Mouse (Mus musculus): ENCODE results near the gene Gli2.

Gene Gli2

GRCm38 (mm10) chr1:119051192-119051937 lies 2.1 kb downstream of the Gli2 start:
- no peak for DNase-seq (ENCODE audit: low spot score)

- no peak for DNase-seq (ENCODE audit: low spot score)
Measured at GRCm38 (mm10) chr1:119049812-119050615, 3.4 kb downstream of the Gli2 start.

GRCm38 (mm10) chr1:119048988-119049387 lies 4.4 kb downstream of the Gli2 start:
- DNase-seq (ENCODE audit: low spot score), result no peak

DNA sequence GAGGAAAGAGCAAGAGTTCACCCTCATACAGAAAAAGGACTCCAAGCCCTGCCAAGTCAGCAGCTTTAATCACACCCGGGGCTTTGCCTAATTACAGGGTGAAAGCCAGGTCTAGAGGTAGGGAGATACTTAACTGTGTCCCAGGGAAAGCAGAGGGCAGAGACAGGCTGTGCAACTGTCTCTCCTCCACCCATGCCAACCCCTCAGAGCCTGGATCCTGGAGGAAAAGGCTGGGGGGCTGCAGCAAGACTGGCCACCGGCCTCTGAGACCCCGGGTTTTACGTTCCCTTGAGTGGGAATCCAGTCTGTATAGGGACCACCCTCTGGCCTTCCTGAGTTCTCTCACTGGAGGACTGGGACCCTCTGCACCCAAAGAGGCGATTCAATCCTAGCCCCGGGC lies 4.9 kb downstream of the Gli2 start:
- DNase-seq (ENCODE audit: low spot score), result no peak

DNA sequence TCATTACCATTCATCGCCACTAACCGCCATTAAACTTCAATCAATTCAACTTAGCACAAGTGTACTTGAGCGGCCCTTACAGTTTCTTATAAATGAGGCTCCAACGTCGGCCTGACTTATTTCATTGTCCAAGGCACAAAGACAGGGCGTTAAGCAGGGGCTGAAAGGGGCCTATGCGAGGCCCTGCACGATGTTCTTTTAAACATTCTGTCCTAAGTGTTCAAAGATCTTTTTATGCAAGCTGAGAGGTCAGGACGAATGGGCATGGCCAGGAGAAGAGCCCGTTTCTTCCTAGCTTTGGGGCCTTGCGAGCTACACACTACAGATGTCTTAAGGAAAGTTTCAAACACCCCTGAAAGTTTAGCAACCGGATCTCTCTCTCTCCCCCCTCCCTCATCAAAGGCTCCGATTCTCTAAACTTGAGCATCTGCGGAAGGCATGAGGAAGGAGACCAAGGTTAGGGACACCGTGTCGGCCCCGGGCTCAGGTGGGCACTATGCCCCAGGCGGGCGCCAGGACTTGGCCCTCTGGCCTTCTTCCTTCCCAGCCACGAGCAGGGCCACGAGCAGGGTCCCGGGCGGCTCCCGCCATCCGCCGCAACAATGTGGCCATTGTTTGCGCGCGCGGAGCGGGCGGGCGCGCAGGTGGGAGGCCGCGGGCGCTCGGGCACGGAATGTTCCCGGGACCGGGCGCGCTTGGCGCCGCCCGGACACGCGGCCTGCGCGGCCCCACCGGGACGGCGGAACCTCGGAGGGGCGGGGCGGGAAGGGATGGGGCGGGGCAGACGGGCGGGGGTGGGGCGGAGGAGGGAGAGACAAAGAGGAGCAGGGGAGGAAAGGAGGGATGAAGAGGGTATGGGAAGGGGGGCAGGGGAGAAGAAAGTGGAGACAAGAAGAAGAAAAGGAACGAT lies 5.7 kb downstream of the Gli2 start:
- DNase-seq (ENCODE audit: low spot score), result no peak

- no peak for DNase-seq (ENCODE audit: low spot score)
Measured at GRCm38 (mm10) chr1:119038436-119038835, 15.0 kb downstream of the Gli2 start.

DNA sequence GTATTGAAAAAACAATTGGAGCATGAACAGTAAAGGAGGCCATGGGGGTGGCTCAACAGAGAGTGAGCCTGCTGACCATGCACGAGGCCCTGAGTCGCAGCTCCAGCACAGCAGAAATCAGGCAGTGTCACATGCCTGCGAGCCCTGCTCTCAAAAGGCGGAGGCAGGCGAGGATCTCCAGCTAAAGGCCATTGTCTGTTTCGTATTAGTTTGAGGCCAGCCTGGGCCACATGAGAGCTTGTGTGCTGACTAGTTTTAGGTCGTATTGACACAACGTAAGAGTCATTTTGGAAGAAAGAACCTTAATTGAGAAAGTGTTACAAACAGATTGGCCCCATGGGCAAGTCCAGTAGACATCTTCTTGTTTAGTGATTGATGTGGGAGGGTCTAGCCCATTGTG lies 17.5 kb downstream of the Gli2 start:
- DNase-seq (ENCODE audit: low spot score), result no peak

DNA sequence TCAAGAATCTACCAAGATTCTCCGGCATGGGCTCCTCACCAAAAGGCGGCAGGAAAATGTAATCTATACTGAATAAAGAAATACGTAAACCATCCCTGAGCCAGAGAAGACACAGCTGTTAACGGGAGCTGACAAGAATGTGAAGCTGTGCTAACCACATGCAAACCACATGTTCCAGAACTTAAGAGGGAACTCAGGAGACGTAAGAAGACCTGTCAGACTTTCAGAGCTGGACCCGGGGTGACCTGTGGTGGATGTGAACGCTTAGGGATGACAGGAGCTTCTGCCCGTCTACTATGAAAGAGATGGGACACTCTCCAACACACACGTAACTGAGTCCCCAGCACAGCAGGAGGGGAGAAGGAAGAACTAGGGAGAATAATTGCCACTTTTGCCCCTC lies 18.1 kb downstream of the Gli2 start:
- DNase-seq (ENCODE audit: low spot score), result no peak

DNA sequence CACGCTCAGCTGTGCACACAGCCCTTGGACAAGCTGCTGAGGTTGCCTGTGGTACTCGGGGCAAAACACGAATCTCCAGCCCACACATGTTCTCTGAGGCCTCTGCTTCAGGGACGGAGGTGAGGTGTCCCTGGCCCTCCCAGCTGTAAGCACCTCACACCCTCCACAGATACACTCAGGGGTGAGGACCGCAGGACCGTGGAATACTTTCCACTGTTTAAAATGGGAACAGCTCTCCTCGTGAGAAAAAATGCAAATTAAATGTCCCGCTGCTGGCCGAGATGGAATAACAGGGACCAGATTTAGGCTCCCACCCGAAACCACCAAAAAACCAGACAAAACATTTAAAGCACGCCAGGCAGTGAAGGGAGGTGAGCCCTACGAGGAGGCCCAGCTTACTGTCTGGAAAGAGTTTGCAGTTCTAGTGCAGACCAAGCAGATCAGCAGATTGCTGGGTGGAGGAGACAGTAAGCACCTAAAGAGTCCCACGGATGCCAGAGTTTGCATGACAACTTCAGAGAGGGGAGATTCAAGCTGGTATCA lies 19.2 kb downstream of the Gli2 start:
- DNase-seq (ENCODE audit: low spot score), result no peak

- no peak for DNase-seq (ENCODE audit: low spot score)
Measured at GRCm38 (mm10) chr1:119033450-119034162, 19.8 kb downstream of the Gli2 start.

- DNase-seq (ENCODE audit: low spot score), result no peak
Measured at GRCm38 (mm10) chr1:119031185-119031584, 22.2 kb downstream of the Gli2 start.

GRCm38 (mm10) chr1:119025647-119026358 lies 27.6 kb downstream of the Gli2 start:
- DNase-seq (ENCODE audit: low spot score), result no peak

GRCm38 (mm10) chr1:119022311-119022710 lies 31.1 kb downstream of the Gli2 start:
- DNase-seq (ENCODE audit: low spot score), result no peak

DNA sequence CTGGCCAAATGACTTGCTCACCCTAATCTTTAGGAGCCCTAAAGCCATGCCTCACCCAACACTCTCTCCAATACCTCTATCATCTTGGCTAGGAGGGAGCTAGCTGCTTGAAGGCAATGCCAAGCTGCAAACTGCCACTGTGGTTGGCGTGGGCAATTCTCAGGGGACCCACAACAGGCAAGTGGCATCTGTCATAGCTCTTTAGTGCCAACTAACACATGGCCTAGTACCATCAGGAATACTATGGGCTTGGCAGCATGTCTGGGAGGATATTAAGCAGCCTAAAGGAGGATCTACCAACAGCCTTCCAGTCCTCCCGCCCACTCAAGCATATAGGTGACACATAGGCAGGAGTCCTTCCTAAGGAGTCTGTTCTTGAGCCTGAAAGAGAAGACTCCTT lies 33.3 kb downstream of the Gli2 start:
- no peak for DNase-seq (ENCODE audit: low spot score)

- no peak for DNase-seq (ENCODE audit: low spot score)
Measured at GRCm38 (mm10) chr1:119019056-119019455, 34.4 kb downstream of the Gli2 start.

GRCm38 (mm10) chr1:119016866-119017265 lies 36.6 kb downstream of the Gli2 start:
- no peak for DNase-seq (ENCODE audit: low spot score)

DNA sequence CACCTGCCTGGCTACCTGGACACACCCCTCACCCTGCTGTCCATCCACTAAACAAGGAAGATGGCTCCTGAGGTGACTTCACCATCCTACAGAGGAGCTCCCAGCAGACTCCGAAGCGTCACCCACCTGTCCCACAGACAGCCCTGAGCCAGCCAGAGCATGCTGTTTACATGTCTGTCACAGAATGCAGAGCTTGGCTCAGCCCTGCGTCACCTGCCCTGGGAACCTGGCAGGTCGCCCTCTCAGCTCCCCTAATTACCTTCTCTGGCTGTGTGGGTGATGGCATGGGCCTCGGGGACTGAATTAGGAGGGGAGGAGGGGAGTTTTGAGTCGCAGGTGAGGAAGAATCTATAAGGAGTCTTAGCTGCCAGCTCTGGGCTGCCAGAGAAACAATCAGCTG lies 38.3 kb downstream of the Gli2 start:
- no peak for DNase-seq (ENCODE audit: low spot score)

DNA sequence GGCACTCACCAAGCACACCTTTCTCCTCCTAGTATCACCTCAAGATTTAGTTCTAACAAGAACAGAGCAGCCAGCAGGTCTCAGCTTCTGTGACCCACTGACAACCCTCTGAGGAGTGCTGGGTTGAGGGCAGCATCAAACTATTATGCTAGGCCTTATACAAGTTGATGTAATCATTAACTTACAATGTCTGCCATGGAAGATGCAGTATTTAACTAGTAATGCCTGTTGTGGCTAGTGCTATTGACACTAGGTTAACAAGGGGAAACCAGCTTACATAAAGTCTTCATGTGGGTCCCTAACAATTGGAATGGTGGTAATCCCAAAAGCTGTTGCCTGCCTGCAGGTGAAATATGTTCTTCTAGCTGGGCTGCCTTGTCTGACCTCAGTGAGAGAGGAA lies 44.5 kb downstream of the Gli2 start:
- DNase-seq (ENCODE audit: low spot score), result no peak

GRCm38 (mm10) chr1:119003852-119004398 lies 49.5 kb downstream of the Gli2 start:
- no peak for DNase-seq (ENCODE audit: low spot score)

DNA sequence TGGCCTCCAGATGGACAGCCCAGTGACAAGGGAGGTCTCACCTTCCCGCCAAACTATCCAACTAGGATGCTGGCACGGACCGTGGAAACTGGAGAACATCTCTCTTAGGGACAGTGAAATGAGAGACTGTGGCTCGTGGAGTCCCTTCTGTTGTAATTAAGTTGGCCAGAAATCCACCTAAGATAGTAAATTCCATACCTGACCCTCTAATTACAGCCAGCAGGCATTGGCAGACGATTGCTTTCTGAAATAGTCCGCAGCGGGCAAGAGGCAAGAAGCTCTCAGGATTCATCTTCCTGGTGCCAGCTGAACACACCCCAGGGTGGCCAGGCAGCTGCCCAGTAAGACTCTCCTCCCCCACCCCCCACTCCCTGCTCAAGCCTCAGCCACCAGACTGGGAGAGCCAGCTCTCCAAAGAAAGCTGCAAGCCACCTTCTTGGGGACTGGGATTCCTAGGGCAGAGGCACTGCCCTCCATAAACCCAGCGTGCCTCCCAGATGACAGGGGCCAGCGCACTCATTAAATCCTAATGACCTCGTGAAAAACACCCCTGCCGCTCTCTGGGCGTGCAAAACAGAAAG lies 51.9 kb downstream of the Gli2 start:
- no peak for DNase-seq (ENCODE audit: low spot score)

Data from c-Kit-positive CD71-positive TER-119-positive erythroid progenitor cells, embryonic 14.5 days (primary cell).